Mouse (Mus musculus): ENCODE measurements around the gene Atp5f1.
"Not testable (repeated sequence)": the region's sequence is repeated elsewhere in the genome, so short reads cannot be mapped to it uniquely, and the experiment has no call there.

Gene Atp5f1

GRCm38 (mm10) chr3:105959999-105960398 lies at the start of gene Atp5f1:
Atp5f1 (minus strand) TSS chr3:105960099.
- no peak for DNase-seq (ENCODE audit: low spot score in 2 of 2)

GRCm38 (mm10) chr3:106003360-106003759 lies 43.5 kb upstream of the Atp5f1 start:
- not testable (repeated sequence) for DNase-seq (ENCODE audit: low spot score in 2 of 2)

- no peak for DNase-seq (ENCODE audit: low spot score in 2 of 2)
Measured at GRCm38 (mm10) chr3:106001416-106002370, 41.8 kb upstream of the Atp5f1 start.

GRCm38 (mm10) chr3:106000707-106001375 lies 40.9 kb upstream of the Atp5f1 start:
- DNase-seq (ENCODE audit: low spot score in 2 of 2): no peak

GRCm38 (mm10) chr3:105994730-105995129 lies 34.8 kb upstream of the Atp5f1 start:
- DNase-seq (ENCODE audit: low spot score in 2 of 2): no peak

- DNase-seq (ENCODE audit: low spot score in 2 of 2): no peak
Measured at GRCm38 (mm10) chr3:105991653-105992283, 31.9 kb upstream of the Atp5f1 start.

GRCm38 (mm10) chr3:105989611-105990010 lies 29.7 kb upstream of the Atp5f1 start:
- DNase-seq (ENCODE audit: low spot score in 2 of 2): not testable (repeated sequence)

GRCm38 (mm10) chr3:105974174-105974573 lies 14.3 kb upstream of the Atp5f1 start:
- no peak for DNase-seq (ENCODE audit: low spot score in 2 of 2)

GRCm38 (mm10) chr3:105973411-105973810 lies 13.5 kb upstream of the Atp5f1 start, which contains the start of gene Ovgp1:
Ovgp1 (plus strand) TSS chr3:105973711.
- DNase-seq (ENCODE audit: low spot score in 2 of 2): no peak

GRCm38 (mm10) chr3:105971831-105972446 lies 12.0 kb upstream of the Atp5f1 start:
- no peak for DNase-seq (ENCODE audit: low spot score in 2 of 2)

- no peak for DNase-seq (ENCODE audit: low spot score in 2 of 2)
Measured at GRCm38 (mm10) chr3:105960700-105961099, 801 bp upstream of the Atp5f1 start.

GRCm38 (mm10) chr3:105959585-105959984 lies 314 bp downstream of the Atp5f1 start:
- no peak for DNase-seq (ENCODE audit: low spot score in 2 of 2)

- DNase-seq (ENCODE audit: low spot score in 2 of 2): peak; percentile 93 to 97
Measured at GRCm38 (mm10) chr3:105958974-105959580, 822 bp downstream of the Atp5f1 start, which contains the start of gene Wdr77. Wdr77 (plus strand) TSS chr3:105959369.

GRCm38 (mm10) chr3:105958204-105958603 lies 1.7 kb downstream of the Atp5f1 start:
- no peak for DNase-seq (ENCODE audit: low spot score in 2 of 2)

GRCm38 (mm10) chr3:105957235-105957634 lies 2.7 kb downstream of the Atp5f1 start:
- no peak for DNase-seq (ENCODE audit: low spot score in 2 of 2)

GRCm38 (mm10) chr3:105951348-105951747 lies 8.6 kb downstream of the Atp5f1 start:
- no peak for DNase-seq (ENCODE audit: low spot score in 2 of 2)

- no peak for DNase-seq (ENCODE audit: low spot score in 2 of 2)
Measured at GRCm38 (mm10) chr3:105936111-105936510, 23.8 kb downstream of the Atp5f1 start.

GRCm38 (mm10) chr3:105935033-105935432 lies 24.9 kb downstream of the Atp5f1 start:
- no peak for DNase-seq (ENCODE audit: low spot score in 2 of 2)

- no peak for DNase-seq (ENCODE audit: low spot score in 2 of 2)
Measured at GRCm38 (mm10) chr3:105933926-105934325, 26.0 kb downstream of the Atp5f1 start.

GRCm38 (mm10) chr3:105932240-105933071 lies 27.4 kb downstream of the Atp5f1 start, which contains the start of gene I830077J02Rik:
I830077J02Rik (minus strand) TSS chr3:105932664.
- no peak for DNase-seq (ENCODE audit: low spot score in 2 of 2)
